Comparison of ENCODE assay signal across 8 mouse cellular contexts in genomic region chr12:20990132-20990531, GRCm38 (mm10). TPM values are rescaled to one million over a fixed set of nuclear protein-coding genes. Genes with fewer than 3 reads are reported as not detected.
DNase-seq lines count a peak whose midpoint lies in the region; ATAC-seq and TF ChIP-seq lines count a peak whose summit lies in the region.
"Not testable (repeated sequence)": the region's sequence is repeated elsewhere in the genome, so short reads cannot be mapped to it uniquely, and the experiment has no call there.

Gene Asap2 (plus strand): TSS chr12:20990459.

- under 1% methylated on average over 32 of the region's 38 CpGs for WGBS in hindbrain, embryonic 13.5 days
- under 1% methylated on average over 29 of the region's 38 CpGs for WGBS in liver, embryonic 15.5 days (ENCODE audit: insufficient replicate concordance)
- under 1% methylated on average over 22 of the region's 38 CpGs for WGBS in neural tube, embryonic 13.5 days
- WGBS in stomach, postnatal 0 days, result under 1% methylated on average over 11 of the region's 38 CpGs

- TF ChIP-seq POLR2A in ES-Bruce4 (IDR thresholded peaks at IDR 0.05; ENCODE audit: insufficient read depth, low read length), result peak; percentile 16

- peak within 1 kb of the TSS; percentile 88 for H3K4me3 ChIP-seq in ES-Bruce4 (ENCODE audit: low read depth, low read length)
- peak within 1 kb of the TSS; percentile 54 for H3K4me3 ChIP-seq in hindbrain, embryonic 13.5 days
- H3K4me3 ChIP-seq in liver, embryonic 15.5 days (replicated peaks), result peak within 1 kb of the TSS; percentile 48
- peak within 1 kb of the TSS; percentile 51 for H3K4me3 ChIP-seq in neural tube, embryonic 13.5 days
- H3K4me3 ChIP-seq in stomach, postnatal 0 days (ENCODE audit: low read depth, low read length), result peak within 1 kb of the TSS; percentile 42

- not testable (repeated sequence) for H3K27me3 ChIP-seq in ES-Bruce4 (ENCODE audit: control insufficient read depth, insufficient read depth, low read length, poor library complexity, severe bottlenecking); hindbrain, embryonic 13.5 days; liver, embryonic 15.5 days; neural tube, embryonic 13.5 days; stomach, postnatal 0 days (ENCODE audit: control insufficient read depth, insufficient read depth, low read length)

- H3K9ac ChIP-seq in ES-Bruce4 (ENCODE audit: low read depth, poor library complexity, severe bottlenecking), result peak within 1 kb of the TSS; percentile 91
- peak within 1 kb of the TSS; percentile 74 for H3K9ac ChIP-seq in hindbrain, embryonic 13.5 days
- not testable (repeated sequence) for H3K9ac ChIP-seq in liver, embryonic 15.5 days
- peak within 1 kb of the TSS; percentile 83 for H3K9ac ChIP-seq in neural tube, embryonic 13.5 days
- peak within 1 kb of the TSS; percentile 31; the same call in 1 of the 2 replicates for H3K9ac ChIP-seq in stomach, postnatal 0 days (ENCODE audit: low read length)

- H3K9me3 ChIP-seq in ES-Bruce4 (replicated peaks; ENCODE audit: control insufficient read depth, insufficient read depth, low read length, poor library complexity, severe bottlenecking); hindbrain, embryonic 13.5 days; liver, embryonic 15.5 days (replicated peaks); neural tube, embryonic 13.5 days; stomach, postnatal 0 days (ENCODE audit: control insufficient read depth, low read length): not testable (repeated sequence)

- H3K27ac ChIP-seq in ES-Bruce4 (ENCODE audit: insufficient read depth, low read length); liver, embryonic 15.5 days (replicated peaks); stomach, postnatal 0 days (replicated peaks): not testable (repeated sequence)
- peak within 1 kb of the TSS; percentile 69 for H3K27ac ChIP-seq in hindbrain, embryonic 13.5 days
- peak within 1 kb of the TSS; percentile 69 for H3K27ac ChIP-seq in neural tube, embryonic 13.5 days (replicated peaks)

- TF ChIP-seq EP300 in ES-Bruce4 (IDR thresholded peaks at IDR 0.05; ENCODE audit: insufficient read depth, low read depth, low read length); stomach, postnatal 0 days (optimal IDR thresholded peaks at IDR 0.05): not testable (repeated sequence)

- peak; percentile 7 to 9 for DNase-seq in cerebellum, postnatal 36 days
- peak; percentile 18 to 29 for DNase-seq in gastrocnemius, adult 8-10 months (ENCODE audit: low spot score in 2 of 2)
- peak; percentile 8 for DNase-seq in layer of hippocampus, adult 9-10 months (ENCODE audit: low spot score)
- DNase-seq in stomach, postnatal 0 days (ENCODE audit: low spot score), result peak; percentile 11

- ATAC-seq in hindbrain, embryonic 13.5 days (ENCODE audit: low FRiP score); liver, embryonic 15.5 days (ENCODE audit: insufficient read depth); neural tube, embryonic 13.5 days (ENCODE audit: low read depth); stomach, postnatal 0 days (ENCODE audit: low FRiP score, low TSS enrichment): not testable (repeated sequence)

- H3K36me3 ChIP-seq in ES-Bruce4 (ENCODE audit: control insufficient read depth, insufficient read depth, low read length, poor library complexity, severe bottlenecking); hindbrain, embryonic 13.5 days; liver, embryonic 15.5 days (replicated peaks); neural tube, embryonic 13.5 days; stomach, postnatal 0 days (ENCODE audit: control insufficient read depth, insufficient read depth, low read length): not testable (repeated sequence)

- not testable (repeated sequence) for H3K4me1 ChIP-seq in ES-Bruce4 (ENCODE audit: control insufficient read depth, insufficient read depth, low read length); hindbrain, embryonic 13.5 days (replicated peaks); liver, embryonic 15.5 days (replicated peaks); neural tube, embryonic 13.5 days (replicated peaks); stomach, postnatal 0 days (replicated peaks; ENCODE audit: control insufficient read depth, insufficient read depth)

- H3K4me2 ChIP-seq in hindbrain, embryonic 13.5 days, result peak within 1 kb of the TSS; percentile 52
- peak within 1 kb of the TSS; percentile 62 for H3K4me2 ChIP-seq in liver, embryonic 15.5 days
- peak within 1 kb of the TSS; percentile 53 for H3K4me2 ChIP-seq in neural tube, embryonic 13.5 days
- H3K4me2 ChIP-seq in stomach, postnatal 0 days (replicated peaks; ENCODE audit: low read depth), result peak within 1 kb of the TSS; percentile 46

- not testable (repeated sequence) for TF ChIP-seq CTCF in ES-Bruce4 (IDR thresholded peaks at IDR 0.05; ENCODE audit: low read depth, low read length); stomach, postnatal 0 days (IDR thresholded peaks at IDR 0.05; ENCODE audit: low read depth)

RNA-seq across cellular contexts. Expression of gene Asap2, which starts in this region (rescaled TPM):
- 13.5 and 13.9 TPM in 2 replicates for polyA plus RNA-seq in ES-Bruce4 (2011; ENCODE audit: insufficient read depth, insufficient read length, low read depth, missing spikeins)
- 1 to 10 TPM; 2.6 to 3.8 (median 3.0) TPM for total RNA-seq in gastrocnemius, adult 8-10 months (2022)
- polyA plus RNA-seq in hindbrain, embryonic 13.5 days (2015; fragmentation: Nextera tagmentation; extraction: Ambion mirVana), result 13.3 and 13.7 TPM in 2 replicates
- 0.97 and 1.2 TPM in 2 replicates for polyA plus RNA-seq in liver, embryonic 15.5 days (2015; fragmentation: Nextera tagmentation; extraction: Ambion mirVana)
- polyA plus RNA-seq in neural tube, embryonic 13.5 days (2015; fragmentation: Nextera tagmentation; extraction: Ambion mirVana), result 14.1 and 14.4 TPM in 2 replicates
- 5.0 and 6.0 TPM in 2 replicates for polyA plus RNA-seq in stomach, postnatal 0 days (2015; fragmentation: Nextera tagmentation; extraction: Ambion mirVana)
